Mouse (Mus musculus) cerebellum, adult 9-10 months (tissue): Measurements from ENCODE around the gene Senp3.
A peak's percentile ranks its signal among the peaks of the same experiment; 100 is the strongest.
"Not testable (repeated sequence)": the region's sequence is repeated elsewhere in the genome, so short reads cannot be mapped to it uniquely, and the experiment has no call there.

Experiments
- DNase-seq: peaks from one replicate; pipeline ENCODE4 v3.0.0; 2022

The Senp3 gene

DNA sequence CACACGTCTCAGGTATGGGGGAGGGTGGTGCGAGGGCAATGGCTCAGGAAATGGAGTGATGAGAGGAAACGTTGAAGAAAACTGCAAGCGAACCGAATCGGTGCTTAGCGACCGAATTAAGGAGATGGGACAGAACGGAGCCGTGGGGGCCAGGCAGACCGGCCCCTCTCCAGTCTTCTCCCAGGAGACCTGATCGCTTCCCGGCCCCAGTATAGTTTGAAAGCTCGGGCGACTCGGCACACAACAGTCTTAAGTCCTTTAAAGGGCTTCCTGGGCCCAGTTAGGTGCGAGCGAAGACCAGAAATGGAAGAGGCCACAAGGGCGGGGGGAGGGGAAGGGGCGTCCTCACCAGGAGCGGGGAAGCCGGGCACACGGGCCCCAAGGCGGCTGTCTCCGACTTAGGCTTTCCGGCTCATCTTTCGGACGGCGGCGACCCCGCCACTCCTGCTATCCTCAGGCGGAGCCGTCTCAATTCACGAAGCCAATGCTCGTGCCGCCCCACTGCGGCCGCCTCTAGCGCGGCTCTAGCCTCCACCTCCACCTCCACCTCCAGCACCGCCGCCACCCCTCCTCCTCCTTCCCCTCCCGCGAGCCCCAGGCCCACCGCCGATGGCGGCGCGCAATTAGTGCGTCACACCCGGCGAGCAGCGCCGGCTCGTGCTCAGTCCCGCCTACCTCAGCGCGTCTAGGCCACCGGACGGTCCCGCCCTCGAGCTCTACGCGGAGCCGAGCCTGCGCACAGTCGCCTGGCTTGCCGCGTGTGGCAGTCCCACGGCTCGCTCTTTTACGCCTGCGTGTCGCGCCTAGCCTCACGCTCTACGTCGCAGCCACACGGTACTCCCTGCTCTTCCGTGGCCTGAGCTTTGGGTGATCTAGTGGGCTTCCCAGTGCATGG lies at the start of gene Senp3:
Senp3 (minus strand) TSS at position 771 of the 895 bp plus-strand sequence.
- DNase-seq, result peak; percentile 94

DNA sequence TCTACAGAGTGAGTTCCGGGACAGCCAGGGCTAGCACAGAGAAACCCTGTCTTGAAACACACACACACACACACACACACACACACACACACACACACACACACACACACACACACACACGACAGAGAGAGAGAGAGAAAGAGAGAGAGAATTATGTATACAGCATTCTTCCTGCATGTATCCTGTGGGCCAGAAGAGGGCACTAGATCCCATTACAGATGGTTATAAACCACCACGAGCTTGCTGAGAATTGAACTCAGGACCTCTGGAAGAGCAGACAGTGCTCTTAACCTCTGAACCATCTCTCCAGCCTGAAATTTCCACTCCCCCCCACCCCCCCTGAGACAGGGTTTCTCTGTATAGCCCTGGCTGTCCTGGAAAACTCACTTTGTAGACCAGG lies 49.5 kb upstream of the Senp3 start:
- DNase-seq, result not testable (repeated sequence)

DNA sequence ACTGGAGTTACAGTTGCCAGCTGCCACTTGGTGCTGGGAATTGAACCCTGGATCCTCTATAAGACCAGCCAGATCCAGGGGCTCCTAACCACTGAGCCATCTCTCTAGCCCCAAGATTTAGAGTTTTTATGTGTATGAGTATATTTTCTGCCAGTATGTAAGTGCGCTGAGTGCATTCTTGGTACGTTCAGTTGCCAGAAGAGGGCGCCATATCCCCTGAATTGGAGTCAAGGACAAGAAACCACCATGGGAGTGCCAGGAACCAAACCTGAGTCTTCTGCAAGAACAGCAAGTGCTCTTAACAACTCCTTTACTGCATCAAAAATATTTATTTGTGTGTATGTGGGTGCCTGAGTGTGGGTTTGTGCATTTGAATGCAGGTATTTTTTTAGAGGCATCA lies 47.2 kb upstream of the Senp3 start:
- peak; percentile 69 for DNase-seq

DNA sequence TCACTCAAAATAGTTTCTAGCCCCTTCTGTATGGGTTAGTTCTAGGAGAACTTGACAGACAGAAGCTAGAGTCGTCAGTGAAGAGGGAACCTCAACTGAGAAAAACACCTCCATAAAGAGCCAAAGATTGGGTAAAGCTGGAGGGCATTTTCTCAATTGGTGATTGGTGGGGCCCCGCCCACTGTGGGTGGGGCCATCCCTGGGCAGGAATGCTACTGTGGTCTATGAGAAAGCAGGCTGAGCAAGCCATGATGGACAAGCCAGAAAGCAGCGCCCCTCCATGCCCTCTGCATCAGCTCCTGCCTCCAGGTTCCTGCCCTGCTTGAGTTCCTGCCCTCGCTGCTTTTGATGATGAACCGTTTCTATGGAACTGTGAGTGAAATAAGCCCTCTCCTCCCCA lies 44.1 kb upstream of the Senp3 start:
- no peak for DNase-seq

- DNase-seq, result no peak
Observed at GRCm38 (mm10) chr11:69723074-69723473, 41.2 kb upstream of the Senp3 start.

GRCm38 (mm10) chr11:69720852-69721251 lies 39.0 kb upstream of the Senp3 start:
- no peak for DNase-seq

DNA sequence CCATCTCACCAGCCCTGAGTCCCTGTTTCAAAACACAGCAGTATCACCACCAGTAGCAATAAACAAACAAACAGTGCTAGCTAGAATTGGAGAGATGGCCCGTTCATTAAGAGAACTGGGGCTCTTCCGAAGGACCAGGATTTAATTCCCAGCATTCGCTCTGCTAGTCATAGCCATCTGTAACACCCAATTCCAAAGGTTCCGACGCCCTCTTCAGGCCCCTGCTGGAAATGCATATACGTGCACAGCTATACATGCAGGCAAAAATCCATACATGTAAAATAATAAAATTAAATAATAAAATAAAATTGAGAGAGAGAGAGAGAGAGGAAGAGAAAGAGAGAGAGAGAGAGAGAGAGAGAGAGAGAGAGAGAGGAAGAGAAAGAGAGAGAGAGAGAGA lies 37.5 kb upstream of the Senp3 start:
- DNase-seq, result no peak

- DNase-seq, result no peak
Observed at GRCm38 (mm10) chr11:69718661-69719060, 36.8 kb upstream of the Senp3 start.

GRCm38 (mm10) chr11:69716953-69717352 lies 35.1 kb upstream of the Senp3 start:
- DNase-seq, result no peak

GRCm38 (mm10) chr11:69715929-69716328 lies 34.0 kb upstream of the Senp3 start:
- DNase-seq, result no peak

GRCm38 (mm10) chr11:69715482-69715881 lies 33.6 kb upstream of the Senp3 start:
- DNase-seq, result no peak

DNA sequence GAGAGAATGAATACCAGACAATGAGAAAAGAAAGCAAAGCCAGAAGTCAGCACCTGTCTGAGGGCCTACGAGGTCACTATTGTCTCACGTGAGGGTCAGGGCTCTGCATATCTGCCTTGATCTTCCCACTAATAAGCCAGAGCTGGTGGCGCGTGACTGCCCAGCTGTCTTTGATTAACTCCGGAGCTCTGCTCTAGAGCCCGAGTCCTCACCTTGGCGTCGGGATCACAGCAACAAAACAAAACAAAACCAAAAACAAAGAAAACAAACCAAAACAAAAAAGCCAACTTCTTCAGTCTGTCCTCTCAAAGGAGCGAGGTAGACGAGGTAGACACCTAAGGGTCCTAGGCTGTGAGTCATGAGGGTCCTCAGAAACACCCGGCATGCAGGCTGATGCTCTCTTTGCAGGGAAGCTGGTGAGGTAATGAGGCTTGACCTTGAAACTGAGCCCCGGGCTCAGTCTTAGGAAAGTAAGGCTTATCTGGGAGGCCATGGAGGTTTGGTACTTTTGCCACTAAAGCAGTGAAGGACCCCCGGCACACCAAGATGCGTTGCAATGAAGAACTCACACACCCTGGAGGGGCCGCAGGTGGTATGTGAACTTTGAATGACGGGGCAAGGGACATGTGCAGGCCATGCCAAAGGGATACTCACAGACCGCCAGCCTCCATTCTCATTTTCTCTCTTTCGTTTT lies 32.9 kb upstream of the Senp3 start:
- no peak for DNase-seq

- no peak for DNase-seq
Observed at GRCm38 (mm10) chr11:69712954-69713672, 31.2 kb upstream of the Senp3 start.

- DNase-seq, result no peak
Observed at GRCm38 (mm10) chr11:69711082-69711481, 29.2 kb upstream of the Senp3 start.

DNA sequence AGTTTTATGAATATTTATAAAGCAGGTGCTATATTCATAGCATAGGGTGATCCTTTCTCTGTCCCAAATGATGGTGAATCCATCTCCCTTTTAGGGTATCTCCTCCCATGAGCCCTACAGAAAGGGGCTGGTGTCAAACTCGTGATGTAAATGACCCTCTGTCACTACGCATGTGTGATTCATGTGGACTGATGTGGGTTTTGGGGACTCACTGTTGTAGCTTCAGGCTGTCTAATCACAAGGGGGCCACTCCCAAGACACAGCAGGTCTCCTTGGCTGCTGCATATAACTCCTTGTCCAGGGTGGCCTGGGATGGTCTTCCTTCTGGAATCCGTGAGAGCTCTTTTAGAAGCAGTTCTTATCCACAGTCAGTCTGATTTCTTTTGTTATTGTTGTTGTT lies 28.6 kb upstream of the Senp3 start:
- no peak for DNase-seq

DNA sequence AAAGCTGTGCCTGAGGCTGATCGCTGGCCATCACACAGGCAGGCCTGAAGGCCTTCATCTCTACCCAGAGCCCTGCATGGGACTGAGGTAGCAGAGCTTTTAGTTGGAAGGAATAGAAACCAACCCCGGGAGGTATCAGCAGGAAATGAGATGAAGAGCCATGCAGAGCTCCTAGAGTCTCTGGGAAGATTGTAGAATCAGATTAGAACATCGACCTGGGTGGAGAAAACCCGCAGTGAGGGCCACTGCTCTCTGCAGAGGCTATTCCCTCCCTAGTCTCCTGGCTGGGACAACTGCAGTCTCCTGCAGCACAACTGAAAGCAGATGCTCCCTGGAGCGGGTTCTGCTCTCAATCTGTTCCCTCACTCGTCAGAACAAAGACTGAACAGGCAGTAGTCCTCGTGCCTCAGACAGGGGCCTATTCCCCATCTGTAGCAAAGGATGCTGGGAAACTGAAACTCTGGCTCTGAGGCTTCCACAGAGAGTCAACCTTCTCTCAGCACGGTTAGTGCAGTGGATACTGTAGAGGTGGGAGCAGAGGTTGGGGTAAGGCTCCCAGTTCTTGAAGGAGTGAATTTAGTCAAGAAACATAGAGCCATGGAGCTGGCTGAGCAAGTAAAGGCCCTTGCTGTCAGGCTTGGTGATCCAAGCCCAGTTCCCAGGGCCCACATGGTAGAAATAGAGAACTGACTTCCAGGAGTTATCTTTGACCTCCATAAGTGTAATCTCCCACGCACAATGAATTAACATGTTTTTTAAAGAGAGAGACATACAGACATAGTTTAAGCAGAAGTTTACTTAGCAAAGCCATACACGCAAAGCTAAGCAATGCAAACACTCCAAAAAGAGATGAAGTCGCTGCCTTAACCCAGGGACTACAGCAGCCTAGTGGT lies 27.9 kb upstream of the Senp3 start:
- DNase-seq, result no peak

- DNase-seq, result no peak
Observed at GRCm38 (mm10) chr11:69708614-69709265, 26.9 kb upstream of the Senp3 start.

GRCm38 (mm10) chr11:69707873-69708381 lies 26.0 kb upstream of the Senp3 start:
- no peak for DNase-seq

DNA sequence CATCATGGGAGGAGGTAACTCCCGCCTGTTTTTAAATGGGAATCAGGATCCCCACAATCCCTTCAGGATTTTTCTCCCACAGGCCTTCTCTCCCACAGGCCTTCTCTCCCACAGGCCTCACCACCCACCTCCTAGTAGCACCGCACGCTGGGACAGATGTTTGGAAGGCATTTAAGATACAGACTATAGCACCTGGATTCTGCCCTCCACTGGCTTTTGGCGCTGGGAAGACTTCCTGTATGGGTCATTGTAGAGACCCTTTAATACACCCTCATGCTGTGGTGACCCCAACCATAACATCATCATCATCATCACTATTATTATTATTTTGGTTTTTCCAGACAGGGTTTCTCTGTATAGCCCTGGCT lies 25.6 kb upstream of the Senp3 start:
- DNase-seq, result no peak

DNA sequence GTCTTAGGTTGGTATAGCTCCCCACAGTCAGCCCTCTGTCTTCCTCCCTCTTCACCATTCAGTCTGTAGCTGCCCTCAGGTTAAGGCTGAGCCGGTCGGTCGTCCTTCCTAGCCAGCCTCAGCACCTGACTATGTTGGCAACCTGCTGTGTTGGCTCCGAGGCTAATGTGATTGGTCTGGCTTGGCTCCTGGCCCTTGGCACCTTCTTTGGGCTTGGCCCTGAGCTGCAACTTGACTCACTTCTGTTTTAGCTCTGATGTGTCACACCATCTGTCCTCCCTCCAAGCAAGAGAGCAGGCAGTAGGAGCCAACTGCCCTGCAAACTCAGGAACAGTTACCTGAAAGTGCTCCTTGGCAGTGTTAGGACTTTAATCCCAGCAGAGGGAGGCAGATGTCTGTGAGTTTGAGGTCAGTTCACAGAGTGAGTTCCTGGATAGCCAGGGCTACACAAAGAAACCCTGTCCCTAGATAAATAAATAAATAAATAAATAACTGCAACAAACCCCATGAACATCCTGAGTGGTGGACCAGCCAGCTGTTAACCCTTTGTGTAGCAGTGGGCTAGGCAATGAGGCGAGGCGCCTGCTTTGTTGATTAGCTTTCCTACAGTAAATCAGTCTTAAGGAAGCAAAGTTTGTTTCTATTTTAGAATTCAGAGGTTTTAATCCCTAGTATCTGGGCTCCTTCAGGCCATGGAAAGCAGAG lies 25.0 kb upstream of the Senp3 start:
- DNase-seq, result peak; percentile 99

GRCm38 (mm10) chr11:69704613-69705010 lies 22.7 kb upstream of the Senp3 start:
- DNase-seq, result no peak
